Mouse (Mus musculus) A20 (cell line): ENCODE data around the gene Ace3.
"Not testable (repeated sequence)": the region's sequence is repeated elsewhere in the genome, so short reads cannot be mapped to it uniquely, and the experiment has no call there.

Experiments used
- DNase-seq: peaks from one replicate; pipeline ENCODE4 v3.0.0-alpha.2; 2011; ENCODE audit warnings: low read depth, low spot score

Gene Ace3

DNA sequence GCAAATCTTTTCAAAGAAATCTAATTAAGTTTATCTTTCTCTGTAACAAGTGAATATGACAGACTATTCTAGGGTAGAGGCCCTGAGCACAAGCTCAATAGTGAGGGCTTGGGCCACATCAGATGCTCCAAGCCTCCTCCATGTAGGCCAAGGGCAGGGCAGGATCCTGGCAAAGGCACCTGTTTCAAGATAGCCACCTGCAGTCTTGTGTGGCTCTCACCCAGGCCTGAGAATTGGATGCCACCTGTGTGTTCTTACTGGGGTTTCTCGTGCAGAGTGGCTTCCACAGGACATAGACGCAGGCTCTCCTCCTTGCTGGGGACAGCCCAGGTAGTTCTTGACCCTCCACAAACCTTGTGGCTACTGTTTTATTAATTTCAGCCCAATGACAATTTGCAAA is 16.2 kb upstream of the Ace3 start:
- DNase-seq: no peak

DNA sequence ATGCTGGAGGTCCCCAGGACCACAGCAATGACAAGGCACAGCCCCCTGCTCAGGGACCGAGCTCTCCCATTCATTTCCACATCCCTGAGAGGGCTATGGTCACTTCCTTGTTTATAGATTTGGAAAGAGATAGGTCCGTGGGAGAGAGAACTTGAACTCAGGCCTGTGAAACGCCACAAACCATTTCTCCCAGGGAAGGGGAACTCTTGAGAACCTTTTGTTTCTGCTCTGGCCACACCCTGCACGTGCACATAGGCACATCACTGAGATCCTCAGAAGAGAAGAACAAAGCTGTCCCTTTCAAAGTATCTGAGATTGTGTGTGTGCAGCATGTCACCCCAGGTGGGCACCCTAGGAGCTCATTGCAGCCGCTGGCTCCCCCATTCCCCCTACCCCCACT is 15.8 kb upstream of the Ace3 start:
- DNase-seq: no peak

DNA sequence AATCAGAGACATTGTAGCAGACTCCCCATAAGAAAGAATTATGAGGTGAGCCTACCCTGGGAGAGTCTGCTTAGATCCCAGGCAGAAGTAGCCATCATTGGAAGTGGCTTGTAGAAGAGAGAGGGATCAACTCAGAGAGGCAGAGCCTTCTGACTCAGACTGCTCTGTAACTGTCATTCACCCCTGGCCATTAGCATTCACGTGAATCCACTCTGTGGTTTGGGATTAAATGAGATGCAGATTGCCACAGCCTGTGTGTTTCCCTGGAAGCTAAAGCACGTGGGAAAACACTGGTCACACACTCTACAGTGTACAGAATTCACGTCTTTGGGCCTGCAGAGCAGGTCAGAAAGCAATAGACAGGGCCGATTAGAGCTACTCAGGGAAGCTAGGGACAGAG is 10.0 kb upstream of the Ace3 start:
- no peak for DNase-seq

DNA sequence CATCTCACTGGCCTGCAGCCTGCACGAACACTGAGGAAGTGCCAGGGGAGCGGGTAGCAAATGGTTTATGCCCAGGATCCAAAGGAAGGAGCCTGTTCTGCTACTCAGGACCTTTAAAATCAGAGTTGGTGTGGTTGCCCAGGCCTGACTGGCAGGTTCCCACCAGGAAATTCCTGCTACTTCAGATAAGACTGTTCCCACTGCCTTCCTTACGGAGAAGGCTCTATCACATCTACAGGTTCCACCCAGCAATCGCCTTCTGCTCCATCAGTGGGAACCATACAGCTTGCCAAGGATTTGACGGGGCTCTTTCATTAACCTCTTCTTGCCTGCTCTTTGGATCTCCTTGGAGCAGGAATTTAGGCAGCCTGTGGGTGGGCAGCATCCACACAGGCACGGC is 7.0 kb upstream of the Ace3 start:
- no peak for DNase-seq

DNA sequence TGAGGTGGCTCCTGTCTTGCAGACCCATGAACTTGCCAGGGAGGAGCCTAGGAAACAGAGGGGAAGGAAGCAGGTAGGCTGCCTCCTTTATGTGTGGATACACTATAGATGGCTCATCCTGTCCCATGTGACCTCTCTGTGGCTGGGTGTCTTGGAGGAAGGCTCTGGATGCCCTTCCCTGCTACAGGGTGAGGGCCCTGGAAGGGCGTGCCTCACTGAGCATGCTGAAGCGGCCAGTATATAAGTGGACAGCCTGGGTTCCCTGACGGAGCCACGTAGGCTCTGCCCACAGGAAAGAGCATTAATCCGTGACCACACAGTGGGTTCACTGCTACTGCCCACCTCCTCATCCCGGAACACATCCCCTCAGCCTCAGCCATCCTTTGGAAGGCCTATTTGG is 5.0 kb upstream of the Ace3 start:
- no peak for DNase-seq

DNA sequence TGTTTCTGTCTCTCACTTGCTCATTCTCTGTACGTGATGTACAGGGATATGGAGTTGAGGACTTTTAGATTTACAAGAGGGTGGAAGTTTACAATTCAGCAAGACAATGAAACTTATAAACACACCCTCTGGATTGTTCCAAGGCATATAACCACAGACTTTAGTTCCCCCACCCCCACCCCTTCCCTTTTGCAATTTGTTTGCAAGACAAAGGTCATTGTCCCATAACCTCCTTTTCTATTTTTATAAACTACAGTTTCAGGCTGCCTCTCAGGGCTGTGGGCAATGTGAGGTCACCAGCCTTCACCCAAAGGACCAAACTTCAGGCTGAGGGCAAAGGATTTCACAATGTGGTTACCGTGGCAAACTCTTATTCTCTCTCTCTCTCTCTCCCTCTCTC is 4.2 kb upstream of the Ace3 start:
- DNase-seq: no peak

DNA sequence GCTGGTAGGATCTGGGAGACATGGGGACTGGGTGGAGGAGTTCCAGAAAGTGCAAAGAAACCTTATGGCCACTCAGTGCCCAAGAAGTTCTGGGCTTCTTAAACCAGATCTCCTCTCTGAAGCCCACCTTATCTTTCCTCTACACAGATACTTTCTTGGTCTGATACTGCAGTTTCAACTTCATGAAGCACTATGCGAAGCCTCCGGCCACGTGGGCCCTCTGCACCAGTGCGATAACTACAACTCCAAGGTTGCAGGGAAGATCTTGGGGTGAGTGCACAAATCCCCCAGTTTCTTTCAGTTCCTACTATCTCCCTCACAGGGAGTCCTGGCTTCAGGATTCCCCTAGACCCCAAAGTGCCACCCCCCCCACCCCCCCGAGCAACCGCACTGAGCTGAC is 5.6 kb downstream of the Ace3 start:
- DNase-seq: no peak

DNA sequence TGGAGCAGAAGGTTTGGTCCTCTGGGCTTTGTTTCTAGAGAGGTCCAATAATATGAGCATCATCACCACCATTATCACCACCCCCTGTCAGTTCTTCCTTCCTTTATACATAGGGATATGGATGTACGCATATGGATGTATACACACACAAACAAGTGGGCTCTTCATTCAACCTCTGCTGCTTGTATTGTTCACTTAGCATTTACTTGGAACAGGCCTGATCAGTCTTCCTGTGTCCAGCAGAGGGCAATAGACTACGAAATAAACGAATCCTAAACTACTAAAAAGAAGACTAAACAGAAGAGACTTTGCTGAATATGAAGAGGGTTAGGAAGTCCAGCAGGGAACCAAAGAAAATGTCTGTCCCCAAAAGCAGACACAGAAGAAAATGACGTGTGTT is 7.2 kb downstream of the Ace3 start:
- DNase-seq: peak; percentile 61

DNA sequence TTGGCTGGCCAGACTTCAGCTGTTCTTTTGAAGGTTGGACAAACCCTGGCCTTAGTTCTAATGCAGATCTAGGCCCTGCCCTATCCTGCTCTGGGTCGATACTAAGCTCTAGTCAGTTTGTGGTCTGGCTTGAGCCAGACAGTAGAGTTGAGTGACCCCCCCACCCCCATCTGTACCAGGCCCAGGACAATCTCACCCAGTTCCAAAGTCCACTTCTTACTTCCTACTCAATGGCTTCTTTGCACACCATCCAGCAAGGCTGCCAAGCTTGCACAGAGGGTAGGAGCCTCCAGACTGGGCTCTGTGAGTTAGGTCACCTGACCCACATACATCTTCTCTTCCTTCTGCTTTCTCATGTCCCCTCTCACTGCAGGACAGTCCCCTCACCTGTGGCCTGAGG is 10.1 kb downstream of the Ace3 start:
- no peak for DNase-seq

DNA sequence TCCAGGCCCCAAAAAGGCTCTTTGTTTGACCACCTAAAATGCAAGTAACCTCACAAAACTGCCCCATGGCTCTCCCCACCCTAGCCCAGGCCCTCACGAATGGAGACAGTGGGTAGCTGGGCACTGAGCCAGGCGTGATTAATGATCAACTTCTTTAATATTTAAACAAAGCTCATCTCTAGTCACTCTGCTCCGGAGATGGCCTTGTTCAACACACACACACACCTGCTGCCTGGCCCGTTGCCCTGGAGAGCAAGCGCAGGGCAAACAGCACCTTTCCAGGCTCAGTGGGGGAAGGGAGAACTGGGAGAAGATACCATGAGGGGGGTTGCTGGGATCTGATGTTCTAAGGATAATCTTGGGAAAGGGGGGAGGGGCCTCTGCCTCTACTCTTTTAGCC is 11.5 kb downstream of the Ace3 start:
- DNase-seq: no peak

DNA sequence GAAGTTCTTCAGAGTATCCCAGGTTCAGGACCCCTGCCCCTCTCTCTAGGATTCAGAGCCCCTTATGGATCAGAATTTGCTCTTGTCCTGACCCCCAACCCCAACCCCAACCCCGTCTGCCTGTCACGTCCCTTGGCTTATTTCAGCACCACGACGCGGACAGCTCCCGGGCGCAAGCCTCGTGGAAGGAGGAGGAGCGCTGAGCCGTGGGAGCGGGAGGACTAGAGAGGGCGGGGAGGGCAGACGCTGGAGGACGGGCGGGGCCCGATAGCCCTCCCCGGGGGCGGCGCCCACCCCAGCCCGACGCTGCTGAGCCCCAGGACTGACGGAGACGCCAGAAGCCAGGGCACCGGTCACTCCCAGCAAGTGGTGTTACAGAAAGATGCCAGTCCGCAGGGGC is 13.3 kb downstream of the Ace3 start, which contains the start of gene Kcnh6:
Gene Kcnh6 (plus strand): TSS at position 304 of the 400 bp plus-strand sequence.
- DNase-seq: peak; percentile 55

DNA sequence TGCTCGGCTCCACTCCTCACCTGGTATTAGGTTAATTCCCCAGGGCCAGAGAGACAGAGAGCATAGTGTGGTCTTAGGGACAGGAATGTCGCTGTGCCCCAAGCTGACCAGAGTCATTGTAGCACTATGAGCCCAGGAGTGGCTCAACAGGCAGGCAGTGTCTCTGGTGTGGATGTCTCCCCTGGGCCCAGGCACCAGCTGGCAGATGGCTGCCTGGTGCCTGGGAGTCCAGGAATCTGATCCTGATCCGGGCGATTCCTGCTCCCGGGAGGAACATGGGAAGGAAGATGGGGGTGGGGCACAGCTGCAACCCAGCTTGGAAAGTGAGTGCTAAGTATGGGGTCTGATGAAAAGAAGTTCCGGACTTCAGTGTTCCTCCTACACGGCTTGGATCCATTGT is 18.2 kb downstream of the Ace3 start:
- no peak for DNase-seq

DNA sequence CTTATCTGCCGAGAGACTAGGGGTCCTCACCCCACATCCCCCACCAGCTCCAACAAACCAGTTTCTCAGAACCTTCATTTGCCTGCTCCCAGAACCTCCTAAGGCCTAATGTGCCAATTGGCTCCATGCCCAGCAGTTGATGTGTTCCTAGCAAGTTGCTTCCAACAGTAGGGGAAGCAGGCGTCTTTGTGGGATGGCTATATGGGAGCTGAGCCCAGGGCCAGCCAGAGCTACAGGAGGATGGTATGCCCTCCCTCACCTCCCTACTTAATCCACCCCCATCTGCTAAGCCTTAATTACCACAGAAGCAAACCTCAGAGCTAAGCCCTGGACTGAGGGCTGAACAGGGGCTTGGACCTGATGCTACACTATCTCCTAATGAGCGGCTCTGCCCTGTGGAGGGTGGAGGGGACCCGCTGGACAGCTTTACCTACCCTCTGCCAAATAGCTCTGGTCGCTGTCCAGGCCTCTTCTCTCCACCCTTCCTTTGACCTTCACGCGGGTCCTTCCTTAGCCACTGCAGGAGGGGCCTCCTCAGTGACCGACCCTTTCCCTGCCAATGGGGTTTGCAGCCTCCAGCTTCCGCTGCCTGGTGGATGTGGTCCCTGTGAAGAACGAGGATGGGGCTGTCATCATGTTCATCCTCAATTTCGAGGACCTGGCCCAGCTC is 19.2 kb downstream of the Ace3 start:
- no peak for DNase-seq

DNA sequence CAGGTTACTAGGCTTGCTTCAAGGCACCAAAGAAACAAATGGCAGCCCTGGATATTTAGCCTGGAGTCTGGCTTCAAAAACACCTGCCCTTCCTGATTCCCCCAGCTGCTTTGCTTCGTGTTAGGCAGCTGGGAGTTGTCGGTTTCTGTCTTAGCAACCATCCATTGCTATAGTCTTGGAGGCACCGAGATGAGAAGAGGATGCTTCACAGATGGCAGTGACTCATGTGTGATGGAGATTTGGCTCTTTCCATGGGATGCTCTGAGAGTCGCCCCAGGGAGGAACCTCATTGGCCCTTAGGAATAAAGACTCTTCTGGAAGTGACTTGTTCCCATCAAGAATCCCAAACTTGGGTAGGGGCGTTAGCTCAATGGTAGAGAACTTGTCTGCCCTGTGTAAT is 22.0 kb downstream of the Ace3 start:
- no peak for DNase-seq

DNA sequence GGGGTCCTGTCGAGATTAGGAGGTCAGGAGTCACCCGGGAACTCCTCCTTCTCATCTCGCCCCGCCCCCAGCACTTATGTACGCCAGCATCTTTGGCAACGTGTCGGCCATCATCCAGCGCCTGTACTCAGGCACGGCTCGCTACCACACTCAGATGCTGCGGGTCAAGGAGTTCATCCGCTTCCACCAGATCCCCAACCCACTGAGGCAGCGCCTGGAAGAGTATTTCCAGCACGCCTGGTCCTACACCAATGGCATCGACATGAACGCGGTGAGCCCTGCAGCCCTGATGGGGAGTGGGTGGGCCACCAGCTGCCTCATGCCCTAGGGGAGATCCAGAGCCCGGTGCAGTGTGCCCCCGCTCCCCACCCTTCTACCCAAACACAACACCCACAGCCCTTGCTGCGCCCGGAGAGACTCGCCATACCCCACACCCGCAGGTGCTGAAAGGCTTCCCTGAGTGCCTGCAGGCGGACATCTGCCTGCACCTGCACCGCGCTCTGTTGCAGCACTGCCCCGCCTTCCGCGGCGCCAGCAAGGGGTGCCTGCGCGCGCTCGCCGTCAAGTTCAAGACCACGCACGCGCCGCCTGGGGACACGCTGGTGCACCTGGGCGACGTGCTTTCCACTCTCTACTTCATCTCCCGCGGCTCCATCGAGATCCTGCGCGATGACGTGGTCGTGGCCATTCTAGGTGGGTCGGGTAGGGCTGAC is 25.7 kb downstream of the Ace3 start:
- DNase-seq: peak; percentile 78

DNA sequence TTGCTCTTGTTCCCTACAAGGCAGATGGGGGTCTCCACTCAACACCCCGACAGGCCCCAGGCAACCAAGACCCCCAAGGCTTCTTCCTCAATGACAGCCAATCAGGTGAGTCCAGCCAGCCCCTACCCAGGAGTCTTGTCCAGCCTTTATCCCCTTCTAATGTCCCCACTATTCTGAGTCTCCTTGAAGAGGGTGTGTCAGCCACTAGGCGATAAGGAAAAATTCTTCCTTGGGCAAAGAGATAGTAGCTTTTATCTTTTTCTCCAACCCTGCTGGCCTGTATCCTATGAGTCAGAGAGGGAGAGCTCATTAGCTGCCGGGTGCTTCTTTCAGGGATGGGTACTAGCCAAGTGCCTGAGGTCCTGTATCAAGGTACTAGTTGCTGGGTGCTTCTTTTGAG is 31.3 kb downstream of the Ace3 start:
- no peak for DNase-seq

DNA sequence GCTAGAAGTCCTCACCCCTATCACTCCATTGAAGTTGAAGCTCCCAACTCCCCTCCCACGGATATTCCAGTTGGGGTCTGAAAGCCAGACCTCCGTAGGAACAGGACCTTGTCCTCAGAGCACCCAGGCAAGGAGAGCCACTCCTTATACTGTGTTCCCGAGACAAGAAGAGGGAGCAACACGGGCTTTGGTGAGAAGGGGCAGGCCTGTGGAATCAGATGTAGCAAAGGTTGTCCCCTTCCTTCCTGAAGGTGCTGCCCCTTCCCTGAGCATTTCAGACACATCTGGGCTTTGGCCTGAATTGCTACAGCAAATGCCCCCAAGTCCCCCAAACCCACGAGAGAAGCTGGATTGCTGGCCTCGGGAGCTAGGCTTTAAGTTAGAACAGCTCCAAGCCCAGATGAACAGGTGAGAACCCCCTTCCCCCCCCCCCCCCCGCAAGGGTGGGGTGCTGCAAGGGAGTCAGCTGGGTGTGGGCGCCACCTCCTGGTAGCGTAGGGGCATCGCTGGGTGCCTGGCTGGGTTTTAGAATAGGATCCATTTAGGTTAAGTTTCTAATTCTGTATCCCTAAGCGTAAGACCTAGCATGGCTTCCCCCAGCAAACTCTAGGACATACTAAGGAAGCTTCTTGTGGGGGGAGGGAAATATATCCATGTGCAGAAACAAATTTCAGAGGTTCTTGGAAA is 32.1 kb downstream of the Ace3 start:
- peak; percentile 72 for DNase-seq

DNA sequence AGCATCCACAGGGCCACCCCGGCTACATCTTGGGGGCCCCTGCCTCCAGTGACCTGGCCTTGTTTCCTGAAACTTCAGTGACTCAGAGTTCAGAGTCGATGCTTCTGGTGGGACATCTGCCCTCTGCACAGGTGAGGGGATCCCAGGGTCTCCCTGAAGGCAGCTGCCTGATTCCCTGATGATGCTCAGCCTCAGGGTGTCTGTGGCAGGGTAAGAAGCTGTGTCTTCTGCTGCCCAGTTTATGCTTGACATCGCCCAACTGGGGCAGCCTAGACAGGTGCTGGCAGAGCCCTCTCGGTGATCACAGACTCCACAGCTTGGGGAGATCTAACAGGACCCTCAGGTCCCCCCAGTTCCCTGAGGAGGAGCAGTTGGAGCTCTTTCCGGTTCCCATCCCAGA is 33.1 kb downstream of the Ace3 start:
- DNase-seq: no peak

DNA sequence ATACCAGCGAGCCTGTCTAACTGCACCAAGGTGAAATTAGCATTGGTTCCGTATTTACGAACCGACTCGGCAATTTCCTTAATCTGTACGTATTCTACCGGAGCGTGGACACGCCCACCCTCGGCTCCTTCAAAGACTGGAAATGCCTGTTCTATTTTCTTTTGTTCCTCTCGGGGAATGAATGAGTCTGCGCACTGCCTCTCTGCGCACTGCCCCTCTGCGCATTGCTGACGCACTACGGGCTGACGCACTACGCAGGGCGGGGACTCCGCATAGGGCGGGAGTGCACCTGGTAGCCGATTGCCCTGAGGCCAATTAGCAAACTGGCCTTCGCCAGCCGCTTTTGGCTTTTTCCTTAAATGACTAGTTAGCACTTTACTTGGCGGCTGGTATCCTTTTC is 37.6 kb downstream of the Ace3 start:
- DNase-seq: not testable (repeated sequence)

DNA sequence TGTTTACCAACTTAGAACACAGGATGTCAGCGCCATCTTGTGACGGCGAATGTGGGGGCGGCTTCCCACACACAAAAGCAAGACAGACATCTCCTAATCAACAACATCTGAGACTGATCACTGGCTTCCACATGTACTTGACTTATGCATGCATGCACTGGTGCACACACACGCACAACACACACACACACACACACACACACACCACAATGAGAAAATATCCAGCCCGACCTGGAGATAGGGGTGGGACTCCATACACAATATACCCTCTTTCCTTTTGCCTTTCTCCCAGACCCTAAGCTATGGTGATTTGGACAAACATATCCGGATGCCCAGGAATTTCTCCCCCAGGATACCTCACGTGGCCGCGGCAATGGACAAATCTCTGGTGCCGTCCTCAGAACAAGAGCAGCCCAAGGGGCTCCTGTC is 39.0 kb downstream of the Ace3 start:
- no peak for DNase-seq

DNA sequence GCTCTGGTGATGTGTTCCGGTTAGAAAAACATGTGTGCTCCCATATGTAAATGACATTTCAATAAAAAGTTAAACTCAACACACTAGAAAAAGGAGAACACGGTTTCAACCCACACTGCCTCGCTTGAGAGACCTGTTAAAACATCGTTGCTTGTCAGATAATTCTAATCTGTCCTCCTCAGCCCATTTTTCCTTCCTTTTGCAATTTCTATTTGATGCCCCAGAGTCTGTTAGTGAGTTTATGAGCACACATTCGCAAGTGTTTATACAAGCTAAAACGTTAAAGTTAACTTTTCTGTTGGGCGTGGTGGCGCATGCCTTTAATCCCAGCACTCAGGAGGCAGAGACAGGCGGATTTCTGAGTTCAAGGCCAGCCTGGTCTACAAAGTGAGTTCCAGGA is 40.5 kb downstream of the Ace3 start:
- no peak for DNase-seq

DNA sequence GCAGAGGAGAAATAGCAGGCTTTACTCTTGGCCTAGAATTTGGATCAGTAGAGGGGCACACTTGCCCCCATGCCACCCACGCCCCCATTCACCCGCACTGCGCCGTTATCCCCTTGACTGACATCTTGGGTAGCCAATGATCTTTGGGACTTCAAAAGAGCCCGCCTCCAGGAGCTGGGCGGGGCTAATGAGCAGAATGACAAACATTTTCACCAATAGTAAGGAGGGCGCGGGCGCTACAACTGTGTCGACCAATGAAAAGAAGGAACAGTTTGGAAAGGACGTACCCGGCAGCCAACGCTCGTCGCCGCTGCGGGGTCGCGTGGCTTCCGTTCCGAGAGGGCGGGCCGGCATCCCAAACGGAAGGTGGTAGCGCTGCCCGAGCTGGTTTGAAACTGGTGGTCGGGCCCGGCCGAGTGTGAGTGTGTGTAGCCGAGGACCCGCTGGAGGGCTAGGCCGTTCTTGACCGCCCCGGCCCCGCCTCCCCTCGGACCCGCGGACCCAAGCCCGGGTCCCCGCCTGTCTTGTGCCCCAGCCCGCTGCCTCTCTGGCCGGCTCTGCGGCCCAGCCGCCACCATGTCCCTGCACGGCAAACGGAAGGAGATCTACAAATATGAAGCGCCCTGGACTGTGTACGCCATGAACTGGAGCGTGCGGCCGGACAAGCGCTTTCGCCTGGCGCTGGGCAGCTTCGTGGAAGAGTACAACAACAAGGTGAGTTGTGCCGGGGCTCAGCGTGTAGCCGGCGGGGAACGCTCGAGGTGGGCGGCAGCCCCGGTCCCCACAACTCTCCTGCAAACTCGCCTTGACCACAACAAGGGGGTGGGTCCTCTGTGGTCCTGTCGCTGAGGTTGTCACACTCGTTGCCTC is 42.3 kb downstream of the Ace3 start, which contains the start of gene Dcaf7:
Gene Dcaf7 (plus strand): TSS at position 325 of the 870 bp plus-strand sequence.
- DNase-seq: peak; percentile 98
